Mouse (Mus musculus) heart, postnatal 0 days (tissue): ENCODE data around the gene Erp29.

Experiments
- CTCF ChIP-seq: IDR thresholded peaks from 2 replicates; pipeline ENCODE4 v1.5.1; 2016; ENCODE audit warnings: antibody characterized with exemption, control low read depth, low read depth
- EP300 ChIP-seq: IDR thresholded peaks from 2 replicates; pipeline ENCODE4 v1.6.1; 2016; ENCODE audit warnings: antibody characterized with exemption, low read depth

- no peak for TF ChIP-seq CTCF
- no peak for TF ChIP-seq EP300
Observed at GRCm38 (mm10) chr5:121472411-121472810, 20.1 kb upstream of the Erp29 start.
